Mouse (Mus musculus) embryonic facial prominence, embryonic 11.5 days (tissue): ENCODE data around the gene Rab44. TPM values are rescaled to one million over a fixed set of nuclear protein-coding genes. Genes with fewer than 3 reads are reported as not detected.

Experiments used
- ATAC-seq: fragments of 200-750 bp; cut with Nextera tagmentation; replicated peaks from 2 replicates; pipeline ENCODE4 v1.8.0; 2017; ENCODE audit warnings: low read depth; ENCODE audit not compliant: insufficient number of reproducible peaks, low FRiP score, low TSS enrichment
- DNase-seq: peaks from one replicate; pipeline ENCODE4 v3.0.0-alpha.2; 2015; ENCODE audit warnings: low spot score
- H3K27ac ChIP-seq: fragments of 300-500 bp; sonication (generic); replicated peaks from 2 replicates; pipeline ENCODE4 v1.5.1; 2014; ENCODE audit warnings: mild to moderate bottlenecking, low read depth, low read length, control low read depth
- H3K27me3 ChIP-seq: fragments of 300-500 bp; sonication (generic); 2 replicates; pipeline ENCODE4 v1.6.1; 2014; ENCODE audit warnings: mild to moderate bottlenecking, low read length, moderate library complexity, mixed read lengths; ENCODE audit not compliant: control insufficient read depth, insufficient read depth
- H3K36me3 ChIP-seq: fragments of 300-500 bp; sonication (generic); replicated peaks from 2 replicates; pipeline ENCODE4 v1.6.1; 2014; ENCODE audit warnings: low read depth, mild to moderate bottlenecking, low read length, moderate library complexity, mixed read lengths; ENCODE audit not compliant: control insufficient read depth, insufficient read depth
- H3K4me1 ChIP-seq: fragments of 300-500 bp; sonication (generic); 2 replicates; pipeline ENCODE4 v1.6.1; 2014; ENCODE audit warnings: low read length, mixed read lengths; ENCODE audit not compliant: control insufficient read depth, insufficient read depth
- H3K4me2 ChIP-seq: fragments of 300-500 bp; sonication (generic); 2 replicates; pipeline ENCODE4 v1.6.1; 2014; ENCODE audit warnings: low read depth, mild to moderate bottlenecking, control low read depth, low read length, moderate library complexity
- H3K4me3 ChIP-seq: fragments of 300-500 bp; sonication (generic); 2 replicates; pipeline ENCODE4 v1.5.1; 2014; ENCODE audit warnings: low read depth, low read length, control low read depth
- H3K9ac ChIP-seq: fragments of 300-500 bp; sonication (generic); replicated peaks from 2 replicates; pipeline ENCODE4 v1.6.1; 2014; ENCODE audit warnings: mild to moderate bottlenecking, control low read depth, low read length
- H3K9me3 ChIP-seq: fragments of 300-500 bp; sonication (generic); replicated peaks from 2 replicates; pipeline ENCODE4 v1.6.1; 2016; ENCODE audit warnings: mild to moderate bottlenecking, low read length, inconsistent platforms, mixed read lengths; ENCODE audit not compliant: control insufficient read depth
- WGBS: fragments of 180-500 bp; shearing (Covaris S2); extraction: QIAGEN DNeasy Blood & Tissue Kit; methylation state at CpG from one replicate; pipeline ENCODE4 v1.1.7; 2014; 5-methylcytosine and 5-hydroxymethylcytosine counted together
- polyA plus RNA-seq: library from polyadenylated mRNA; unstranded; fragments of >200 nt; fragmentation: Nextera tagmentation; extraction: Ambion mirVana; gene quantifications from 2 replicates; pipeline ENCODE4 v1.2.1, GENCODE M21; 2014

The Rab44 gene
- polyA plus RNA-seq, 1 experiment from 2014 or later = 0.66 TPM

DNA sequence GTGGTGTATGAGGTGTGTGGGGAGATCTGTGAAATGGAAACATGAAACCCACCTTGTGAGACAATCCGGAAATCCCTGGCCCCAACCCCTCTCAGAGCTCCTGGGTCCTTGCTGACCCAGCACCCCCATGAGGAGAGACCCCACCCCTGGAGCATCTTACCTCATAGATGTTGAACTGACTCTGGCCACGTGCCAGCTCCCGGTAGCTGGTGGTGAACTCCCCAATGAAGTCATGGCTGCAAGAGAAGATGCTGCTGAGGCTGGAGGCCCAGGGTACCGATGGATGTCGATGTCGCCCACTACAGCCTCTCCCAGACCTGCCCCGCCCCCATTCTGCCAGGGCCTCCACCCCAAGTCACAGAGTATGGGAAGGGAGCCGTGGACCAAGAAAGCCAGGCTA, 59.2 kb downstream of the Rab44 start:
- ATAC-seq = no peak
- no peak overlapping the region for H3K9ac ChIP-seq
- H3K27me3 ChIP-seq = no peaks in the 10 kb centered on the region
- DNase-seq = no peak
- H3K27ac ChIP-seq = no peak overlapping the region
- H3K9me3 ChIP-seq = no peaks in the 10 kb centered on the region
- 71% methylated on average over 8 of the region's 8 CpGs for WGBS
- H3K4me3 ChIP-seq = no peak overlapping the region
- H3K4me1 ChIP-seq = peaks cover 3% of the 10 kb centered on the region; the same call in 1 of the 2 replicates
- H3K36me3 ChIP-seq = no peaks in the 10 kb centered on the region
- no peak overlapping the region for H3K4me2 ChIP-seq

DNA sequence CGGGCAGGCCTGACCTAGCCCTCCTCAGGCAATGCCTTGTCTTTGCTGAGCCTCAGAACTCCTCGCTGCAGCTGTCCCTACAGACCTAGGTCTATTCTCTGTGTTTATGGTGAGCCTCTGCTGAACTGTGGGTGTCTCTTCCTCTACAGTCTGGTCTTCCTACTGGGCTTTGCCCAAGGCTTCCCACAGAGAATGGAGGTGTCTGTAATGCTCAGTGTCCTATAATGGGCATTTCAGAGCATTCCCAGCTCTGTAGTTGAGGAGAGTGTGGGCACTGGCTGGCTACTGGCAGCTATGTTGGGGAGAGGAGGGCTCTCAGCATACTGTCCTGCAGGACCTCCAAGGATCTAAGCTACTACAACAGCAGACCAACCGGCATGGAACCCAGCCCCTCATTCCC, 61.7 kb downstream of the Rab44 start:
- Histone ChIP-seq H3K4me3 (no peak overlapping the region), H3K27ac (no peak overlapping the region), H3K27me3 (no peaks in the 10 kb centered on the region), H3K9ac (no peak overlapping the region), H3K4me2 (no peak overlapping the region), H3K36me3 (no peaks in the 10 kb centered on the region), H3K4me1 (peaks cover 3% of the 10 kb centered on the region; the same call in 1 of the 2 replicates), H3K9me3 (no peaks in the 10 kb centered on the region)
- WGBS = 71% methylated on average over 3 of the region's 3 CpGs
- no peak for ATAC-seq
- DNase-seq = no peak

DNA sequence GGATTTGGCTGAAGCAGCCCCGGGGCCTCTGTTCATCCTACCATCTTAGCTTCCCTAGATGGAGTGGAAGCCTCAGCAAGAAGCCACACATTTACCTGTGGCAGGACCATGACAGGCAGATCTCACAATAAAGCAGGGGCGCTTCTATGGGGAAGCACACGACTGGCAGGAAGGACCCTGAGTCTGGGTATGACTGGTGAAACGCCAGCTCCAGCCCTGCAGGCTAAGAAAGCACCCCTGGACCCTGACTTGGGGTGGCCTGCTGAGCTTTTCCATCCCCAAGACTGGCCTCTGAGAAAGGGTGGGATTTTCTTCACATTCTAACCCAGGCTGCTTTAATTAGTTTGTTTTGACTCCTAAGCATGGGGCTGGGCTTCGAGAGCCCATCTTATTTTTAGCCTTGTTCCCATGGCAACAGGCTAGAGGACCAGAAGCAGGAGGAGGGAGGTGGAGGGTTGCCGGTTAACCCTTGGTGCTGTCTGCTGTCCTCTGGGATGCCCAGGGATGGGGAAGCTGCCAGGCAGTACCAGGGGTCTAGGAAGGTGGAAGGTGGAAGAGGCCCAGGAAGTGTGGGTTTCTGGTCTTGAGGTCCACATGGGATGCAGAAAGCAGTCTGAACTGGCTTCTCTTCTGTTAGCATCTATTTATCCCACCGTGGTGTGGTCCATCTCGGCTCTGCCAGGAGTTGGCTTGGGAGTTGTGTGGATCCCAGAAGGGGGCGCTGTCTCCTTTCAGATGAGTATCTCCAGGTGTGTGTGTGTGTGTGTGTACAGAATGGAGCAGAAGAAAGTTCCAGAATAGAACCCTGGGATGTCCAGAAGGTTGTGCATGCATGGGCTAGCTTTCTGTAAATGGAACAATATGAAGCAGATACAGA, 62.7 kb downstream of the Rab44 start:
- peaks cover 3% of the 10 kb centered on the region; the same call in 1 of the 2 replicates for H3K4me1 ChIP-seq
- no peak overlapping the region for H3K4me3 ChIP-seq
- no peaks in the 10 kb centered on the region for H3K36me3 ChIP-seq
- H3K9ac ChIP-seq = no peak overlapping the region
- no peaks in the 10 kb centered on the region for H3K27me3 ChIP-seq
- H3K4me2 ChIP-seq = no peak overlapping the region
- ATAC-seq (peak; percentile 67), DNase-seq (peak; percentile 81)
- H3K27ac ChIP-seq = no peak overlapping the region
- WGBS = 13% methylated on average over 9 of the region's 9 CpGs
- H3K9me3 ChIP-seq = no peaks in the 10 kb centered on the region

DNA sequence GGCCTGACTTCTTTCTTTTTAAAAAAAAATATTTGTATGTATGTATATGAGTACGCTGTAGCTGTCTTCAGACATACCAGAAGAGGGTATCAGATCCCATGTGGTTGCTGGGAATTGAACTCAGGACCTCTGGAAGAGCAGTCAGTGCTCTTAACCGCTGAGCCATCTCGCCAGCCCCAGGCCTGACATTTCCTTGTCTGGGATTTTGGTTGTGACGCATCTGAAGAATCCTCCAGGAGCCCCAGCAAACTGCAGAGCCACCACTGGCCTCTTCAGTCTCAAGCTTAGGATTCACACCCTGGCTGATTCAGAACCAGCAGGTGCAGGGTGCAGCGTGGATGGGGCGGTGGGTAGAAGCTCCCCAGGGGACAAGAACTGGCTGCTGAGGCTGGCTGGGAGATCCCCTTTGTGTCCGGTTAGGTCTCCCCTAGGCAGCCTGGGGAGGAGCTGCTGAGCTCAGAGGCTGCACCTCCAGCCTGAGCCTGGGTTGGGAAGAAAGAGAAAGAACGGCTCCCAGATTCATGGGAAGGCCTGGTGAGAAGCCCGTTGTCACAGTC, 64.6 kb downstream of the Rab44 start:
- H3K9me3 ChIP-seq = no peaks in the 10 kb centered on the region
- no peak overlapping the region for H3K4me3 ChIP-seq
- H3K4me2 ChIP-seq = no peak overlapping the region
- no peak for ATAC-seq
- whole genome bisulfite sequencing = 65% methylated on average over 9 of the region's 9 CpGs
- H3K27ac ChIP-seq = no peak overlapping the region
- H3K9ac ChIP-seq = no peak overlapping the region
- no peaks in the 10 kb centered on the region for H3K36me3 ChIP-seq
- peaks cover 3% of the 10 kb centered on the region; the same call in 1 of the 2 replicates for H3K4me1 ChIP-seq
- no peak for DNase-seq
- no peaks in the 10 kb centered on the region for H3K27me3 ChIP-seq

DNA sequence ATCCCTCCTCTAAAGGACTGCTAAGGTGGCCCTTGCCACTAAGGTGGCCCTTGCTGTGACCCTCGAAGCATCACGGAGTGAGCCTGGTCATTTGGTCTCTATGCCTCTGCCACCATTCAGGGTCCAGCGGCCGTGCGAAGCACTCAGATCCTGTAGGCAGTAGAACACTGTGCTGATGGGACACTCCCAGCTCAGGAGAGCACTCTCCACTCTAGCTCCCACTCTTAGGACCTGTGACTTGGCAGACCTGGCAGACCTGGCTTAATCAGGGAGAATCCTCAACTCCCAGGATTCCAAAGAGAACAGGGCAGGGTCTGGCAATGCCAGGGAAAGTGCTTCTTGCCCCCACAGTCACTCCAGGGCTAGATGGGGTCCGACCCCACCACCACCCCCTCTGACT, 66.0 kb downstream of the Rab44 start:
- Histone ChIP-seq H3K9me3 (no peaks in the 10 kb centered on the region), H3K4me3 (no peak overlapping the region), H3K36me3 (no peaks in the 10 kb centered on the region), H3K27ac (no peak overlapping the region), H3K27me3 (no peaks in the 10 kb centered on the region), H3K9ac (no peak overlapping the region), H3K4me2 (no peak overlapping the region), H3K4me1 (peaks cover 3% of the 10 kb centered on the region; the same call in 1 of the 2 replicates)
- DNase-seq = no peak
- ATAC-seq = no peak
- WGBS = 91% methylated on average over 6 of the region's 6 CpGs

DNA sequence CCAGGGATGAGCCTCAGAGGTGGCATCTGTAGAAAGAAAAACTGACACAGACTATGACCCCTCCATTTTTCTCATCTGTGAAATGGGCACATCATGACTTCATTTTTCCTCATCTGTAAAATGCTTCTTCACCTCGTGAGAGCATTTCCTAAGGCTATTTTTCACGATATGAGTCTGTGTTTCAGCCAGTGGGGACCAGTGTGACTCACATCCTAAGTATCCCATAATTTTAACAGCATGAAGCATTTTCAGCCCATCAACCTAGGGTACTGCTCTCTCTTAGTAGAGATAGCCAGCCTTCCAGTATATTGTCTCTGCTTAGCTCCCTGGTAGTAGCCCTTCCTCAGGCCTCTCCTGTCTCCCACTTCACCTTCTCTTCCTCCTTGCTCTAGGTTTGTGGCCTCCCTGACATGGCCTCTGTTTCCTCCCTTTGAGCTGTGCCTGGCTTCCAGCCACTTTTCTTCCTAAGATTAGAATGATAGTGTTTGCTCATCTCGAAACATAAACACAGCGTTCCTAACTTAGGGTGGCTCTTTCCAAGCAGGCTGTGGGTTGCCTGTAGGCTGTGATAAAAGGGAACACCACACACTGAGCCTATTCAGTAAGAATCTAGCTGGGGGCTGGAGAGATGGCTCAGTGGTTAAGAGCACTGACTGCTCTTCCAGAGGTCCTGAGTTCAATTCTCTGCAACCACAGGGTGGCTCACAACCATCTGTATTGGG, 66.6 kb downstream of the Rab44 start:
- no peak for ATAC-seq
- no peaks in the 10 kb centered on the region for H3K27me3 ChIP-seq
- DNase-seq = no peak
- H3K4me3 ChIP-seq = no peak overlapping the region
- no peaks in the 10 kb centered on the region for H3K9me3 ChIP-seq
- H3K4me1 ChIP-seq = peaks cover 3% of the 10 kb centered on the region; the same call in 1 of the 2 replicates
- no peak overlapping the region for H3K4me2 ChIP-seq
- H3K36me3 ChIP-seq = no peaks in the 10 kb centered on the region
- no peak overlapping the region for H3K27ac ChIP-seq
- H3K9ac ChIP-seq = no peak overlapping the region
- WGBS = 70% methylated on average over 4 of the region's 4 CpGs

DNA sequence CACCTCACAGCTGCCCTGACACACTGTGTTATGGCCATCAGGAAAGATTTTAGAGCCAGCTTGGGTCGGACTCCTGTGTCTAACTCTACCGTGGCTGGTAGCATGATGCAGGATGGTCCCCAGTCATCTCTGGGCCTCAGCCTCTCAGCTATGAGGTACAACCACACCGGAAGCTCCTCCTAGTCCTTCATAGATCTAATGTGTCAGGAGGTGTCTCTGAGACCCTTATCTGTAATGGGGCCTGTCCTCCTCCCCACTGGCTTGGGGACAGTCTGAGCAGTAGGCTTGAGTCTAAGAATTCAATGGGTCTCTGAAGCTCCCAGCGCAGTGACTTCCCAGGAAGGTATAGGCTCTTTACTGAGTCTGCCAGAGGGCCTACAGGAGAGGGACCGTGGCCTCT, 67.8 kb downstream of the Rab44 start:
- Histone ChIP-seq H3K9me3 (no peaks in the 10 kb centered on the region), H3K4me3 (no peak overlapping the region), H3K27ac (no peak overlapping the region), H3K4me2 (no peak overlapping the region), H3K27me3 (no peaks in the 10 kb centered on the region), H3K9ac (no peak overlapping the region), H3K36me3 (no peaks in the 10 kb centered on the region), H3K4me1 (no peaks in the 10 kb centered on the region)
- WGBS = 87% methylated on average over 5 of the region's 5 CpGs
- no peak for ATAC-seq
- no peak for DNase-seq

DNA sequence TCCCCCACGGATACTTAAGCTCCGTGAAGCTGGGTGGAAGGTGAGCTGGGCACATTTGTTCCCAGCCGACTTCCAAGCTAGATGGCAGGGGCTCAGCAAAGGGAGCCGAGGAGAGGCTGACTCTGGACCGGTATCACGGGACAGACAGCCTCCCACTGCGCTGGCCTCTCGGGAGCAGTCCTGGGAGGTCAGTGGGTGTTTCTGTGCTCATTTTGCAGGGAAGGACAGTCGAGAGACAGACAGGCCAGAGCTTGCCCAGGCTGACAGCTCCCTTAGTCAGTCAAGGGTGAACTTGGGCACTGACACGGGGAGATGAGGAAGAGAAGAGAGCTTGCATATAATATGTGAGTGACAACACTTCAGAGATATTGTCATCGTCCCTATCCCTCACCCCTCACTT, 69.2 kb downstream of the Rab44 start:
- Histone ChIP-seq H3K4me3 (no peak overlapping the region), H3K27ac (no peak overlapping the region), H3K4me1 (0 out of 2 replicates have a peak, but pooled peaks cover 3% of the 10 kb centered on the region), H3K9me3 (no peaks in the 10 kb centered on the region), H3K36me3 (no peaks in the 10 kb centered on the region), H3K4me2 (no peak overlapping the region), H3K27me3 (no peaks in the 10 kb centered on the region), H3K9ac (no peak overlapping the region)
- ATAC-seq (no peak), DNase-seq (no peak)
- WGBS = 71% methylated on average over 11 of the region's 11 CpGs
